Mouse (Mus musculus): ENCODE data around the gene Cfdp1. TPM values are rescaled to one million over a fixed set of nuclear protein-coding genes. Genes with fewer than 3 reads are reported as not detected.
A peak's percentile ranks its signal among the peaks of the same experiment; 100 is the strongest.

The Cfdp1 gene
- polyA plus RNA-seq, 1 experiment, result 78.9 TPM

- Histone ChIP-seq H3K4me3 (ENCODE audit: insufficient read depth, low read length) (peak overlapping the region; percentile 89; the same call in 1 of the 2 replicates), H3K27ac (ENCODE audit: insufficient read depth, low read length) (no peak overlapping the region), H3K4me1 (ENCODE audit: control insufficient read depth, insufficient read depth, low read length) (peaks cover 20% of the 10 kb centered on the region)
- TF ChIP-seq POLR2A (IDR thresholded peaks at IDR 0.05; ENCODE audit: extremely low read depth, insufficient read depth, low read length) (no peak), CTCF (IDR thresholded peaks at IDR 0.05; ENCODE audit: extremely low read depth, insufficient read depth, low read length) (no peak)
These were observed 112.5 kb downstream of the Cfdp1 start for GRCm38 (mm10) chr8:111741556-111741955.

GRCm38 (mm10) chr8:111740994-111741393, 113.1 kb downstream of the Cfdp1 start:
- no peak for TF ChIP-seq CTCF (IDR thresholded peaks at IDR 0.05; ENCODE audit: extremely low read depth, insufficient read depth, low read length)
- TF ChIP-seq POLR2A (IDR thresholded peaks at IDR 0.05; ENCODE audit: extremely low read depth, insufficient read depth, low read length), result no peak
- Histone ChIP-seq H3K4me3 (ENCODE audit: insufficient read depth, low read length) (no peak overlapping the region; the same call in 1 of the 2 replicates), H3K4me1 (ENCODE audit: control insufficient read depth, insufficient read depth, low read length) (peaks cover 24% of the 10 kb centered on the region), H3K27ac (ENCODE audit: insufficient read depth, low read length) (no peak overlapping the region)

DNA sequence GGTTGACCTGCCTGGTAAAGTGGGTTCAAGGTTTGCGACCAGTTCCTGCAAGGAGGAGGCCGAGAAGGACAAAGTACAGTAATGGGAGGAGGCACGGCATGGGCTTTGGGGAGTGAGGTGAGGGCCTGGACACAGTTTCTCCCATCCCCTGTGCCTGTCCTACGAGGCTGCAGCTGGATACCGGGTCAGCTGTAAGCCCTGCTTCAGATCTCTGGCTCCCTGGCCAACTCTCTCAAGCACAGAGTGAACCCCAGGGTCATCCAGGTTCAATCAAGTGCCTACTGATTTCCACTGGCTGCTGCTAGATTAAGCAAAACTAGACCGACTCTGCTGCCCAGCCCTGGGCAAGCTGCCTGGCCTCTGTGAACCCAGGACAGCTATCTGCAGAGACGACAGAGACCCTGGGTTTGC, 113.8 kb downstream of the Cfdp1 start:
- Histone ChIP-seq H3K27ac (ENCODE audit: insufficient read depth, low read length) (no peak overlapping the region), H3K4me1 (ENCODE audit: control insufficient read depth, insufficient read depth, low read length) (peaks cover 29% of the 10 kb centered on the region), H3K4me3 (ENCODE audit: insufficient read depth, low read length) (no peak overlapping the region)
- TF ChIP-seq CTCF (IDR thresholded peaks at IDR 0.05; ENCODE audit: extremely low read depth, insufficient read depth, low read length) (no peak), POLR2A (IDR thresholded peaks at IDR 0.05; ENCODE audit: extremely low read depth, insufficient read depth, low read length) (no peak)

GRCm38 (mm10) chr8:111739604-111740003, 114.5 kb downstream of the Cfdp1 start:
- Histone ChIP-seq H3K4me3 (ENCODE audit: insufficient read depth, low read length) (no peak overlapping the region), H3K4me1 (ENCODE audit: control insufficient read depth, insufficient read depth, low read length) (peaks cover 28% of the 10 kb centered on the region), H3K27ac (ENCODE audit: insufficient read depth, low read length) (no peak overlapping the region)
- no peak for TF ChIP-seq CTCF (IDR thresholded peaks at IDR 0.05; ENCODE audit: extremely low read depth, insufficient read depth, low read length)
- no peak for TF ChIP-seq POLR2A (IDR thresholded peaks at IDR 0.05; ENCODE audit: extremely low read depth, insufficient read depth, low read length)

DNA sequence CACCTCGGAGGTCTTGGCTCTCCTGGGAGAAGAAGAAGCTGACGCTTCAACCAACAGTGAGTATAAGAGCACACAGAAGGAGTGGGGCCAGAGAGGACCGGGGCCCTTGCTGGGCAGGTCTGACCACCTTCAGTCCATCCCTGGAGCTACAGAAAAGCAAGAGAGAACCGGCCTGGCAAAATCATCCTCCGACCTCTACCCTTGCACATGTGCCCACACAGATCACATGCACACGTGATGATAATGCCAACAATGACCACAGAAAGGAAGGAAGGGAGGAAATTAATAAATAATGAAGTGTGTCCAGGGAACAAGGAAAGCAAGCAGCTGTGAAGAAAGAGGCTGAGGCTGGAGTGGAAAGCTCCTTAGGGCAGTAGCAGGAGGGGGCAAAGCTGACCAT, 115.2 kb downstream of the Cfdp1 start:
- H3K4me3 ChIP-seq (ENCODE audit: insufficient read depth, low read length), result no peak overlapping the region
- no peak overlapping the region for H3K27ac ChIP-seq (ENCODE audit: insufficient read depth, low read length)
- TF ChIP-seq CTCF (IDR thresholded peaks at IDR 0.05; ENCODE audit: extremely low read depth, insufficient read depth, low read length) (no peak), POLR2A (IDR thresholded peaks at IDR 0.05; ENCODE audit: extremely low read depth, insufficient read depth, low read length) (no peak)
- H3K4me1 ChIP-seq (ENCODE audit: control insufficient read depth, insufficient read depth, low read length), result peaks cover 28% of the 10 kb centered on the region

DNA sequence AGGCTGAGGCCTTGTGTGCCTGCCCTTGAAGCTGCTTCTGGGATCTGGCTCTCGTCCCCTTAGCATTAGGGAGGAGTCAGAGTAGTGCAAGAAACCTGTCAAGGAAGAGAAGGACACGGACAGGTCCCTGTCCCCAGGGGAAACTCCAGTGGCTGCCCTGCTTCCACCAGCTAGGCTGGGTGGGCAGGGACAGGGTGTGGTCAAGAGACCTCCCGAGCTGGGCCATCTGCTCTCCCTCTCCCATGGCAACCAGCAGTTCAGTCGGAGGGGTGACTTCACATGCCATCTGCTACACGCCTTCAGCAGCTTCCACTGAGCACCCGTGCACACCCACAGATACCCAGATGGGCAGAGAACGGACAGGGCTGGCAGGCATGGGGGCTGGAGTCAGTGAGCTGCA, 117.8 kb downstream of the Cfdp1 start:
- Histone ChIP-seq H3K4me1 (ENCODE audit: control insufficient read depth, insufficient read depth, low read length) (peaks cover 32% of the 10 kb centered on the region), H3K27ac (ENCODE audit: insufficient read depth, low read length) (peak overlapping the region; percentile 53), H3K4me3 (ENCODE audit: insufficient read depth, low read length) (no peak overlapping the region)
- TF ChIP-seq CTCF (IDR thresholded peaks at IDR 0.05; ENCODE audit: extremely low read depth, insufficient read depth, low read length) (no peak), POLR2A (IDR thresholded peaks at IDR 0.05; ENCODE audit: extremely low read depth, insufficient read depth, low read length) (no peak)

DNA sequence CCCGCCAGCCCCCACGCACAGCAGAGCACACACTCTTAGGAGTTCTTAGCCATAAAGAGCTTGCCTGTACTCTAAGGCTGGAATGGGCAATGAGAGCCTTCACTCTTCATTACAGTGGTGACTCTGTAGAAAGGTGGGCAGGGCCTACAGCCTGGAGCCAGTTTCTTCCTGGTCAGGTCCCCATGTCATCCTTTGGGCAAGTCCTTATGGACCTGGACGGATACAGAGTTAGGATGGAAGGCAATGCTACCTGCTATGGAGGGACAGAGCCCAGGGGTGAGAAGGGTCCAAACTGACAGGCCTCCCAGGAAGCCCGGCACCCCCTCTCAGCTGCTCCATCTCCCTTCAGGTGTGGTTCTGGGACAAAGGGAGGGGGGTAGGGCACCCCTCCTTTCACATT, 118.3 kb downstream of the Cfdp1 start:
- H3K4me1 ChIP-seq (ENCODE audit: control insufficient read depth, insufficient read depth, low read length), result peaks cover 34% of the 10 kb centered on the region
- H3K4me3 ChIP-seq (ENCODE audit: insufficient read depth, low read length), result no peak overlapping the region
- peak overlapping the region; percentile 53 for H3K27ac ChIP-seq (ENCODE audit: insufficient read depth, low read length)
- TF ChIP-seq POLR2A (IDR thresholded peaks at IDR 0.05; ENCODE audit: extremely low read depth, insufficient read depth, low read length), result no peak
- no peak for TF ChIP-seq CTCF (IDR thresholded peaks at IDR 0.05; ENCODE audit: extremely low read depth, insufficient read depth, low read length)

- TF ChIP-seq POLR2A (IDR thresholded peaks at IDR 0.05; ENCODE audit: extremely low read depth, insufficient read depth, low read length) (no peak), CTCF (IDR thresholded peaks at IDR 0.05; ENCODE audit: extremely low read depth, insufficient read depth, low read length) (0 out of 2 replicates have a peak, but pooled peaks have one; percentile 3)
- peaks cover 32% of the 10 kb centered on the region for H3K4me1 ChIP-seq (ENCODE audit: control insufficient read depth, insufficient read depth, low read length)
- H3K27ac ChIP-seq (ENCODE audit: insufficient read depth, low read length), result peak overlapping the region; percentile 53
- H3K4me3 ChIP-seq (ENCODE audit: insufficient read depth, low read length), result no peak overlapping the region
These were observed 118.7 kb downstream of the Cfdp1 start for GRCm38 (mm10) chr8:111735335-111735761.

DNA sequence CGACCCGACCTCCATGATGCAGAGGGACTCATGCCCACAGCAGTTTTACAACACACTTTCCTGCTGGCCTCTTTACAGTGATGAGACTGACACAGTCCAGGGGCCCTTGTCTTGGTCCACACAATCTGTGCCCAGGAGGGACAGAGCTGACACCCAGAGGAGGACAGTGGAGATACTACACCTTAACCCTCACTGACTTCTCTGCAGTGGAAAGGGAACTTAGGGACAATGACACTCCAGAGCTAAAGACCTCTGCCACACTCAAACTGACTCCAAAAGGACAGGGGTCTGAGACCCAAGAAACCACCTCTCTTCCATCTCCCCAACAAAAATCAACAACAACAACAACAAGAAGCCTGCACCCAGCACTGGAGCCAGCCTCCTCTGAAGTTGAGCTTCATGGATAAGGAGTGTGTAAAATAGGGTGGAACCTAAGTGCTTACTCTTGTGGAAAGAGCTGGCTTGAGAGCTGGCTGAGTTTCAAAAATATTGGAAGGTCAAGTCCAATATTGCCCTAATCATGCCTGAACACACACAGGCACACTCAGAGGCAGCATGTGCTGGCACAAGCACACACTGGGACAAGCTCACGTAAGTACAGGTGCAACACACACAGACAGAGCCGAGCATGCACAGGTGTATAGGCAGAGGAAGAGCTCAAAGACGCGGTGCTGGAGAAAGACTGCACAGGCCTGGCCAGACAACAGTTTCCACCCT, 119.7 kb downstream of the Cfdp1 start:
- no peak overlapping the region for H3K4me3 ChIP-seq (ENCODE audit: insufficient read depth, low read length)
- H3K4me1 ChIP-seq (ENCODE audit: control insufficient read depth, insufficient read depth, low read length), result peaks cover 32% of the 10 kb centered on the region
- no peak for TF ChIP-seq CTCF (IDR thresholded peaks at IDR 0.05; ENCODE audit: extremely low read depth, insufficient read depth, low read length)
- no peak for TF ChIP-seq POLR2A (IDR thresholded peaks at IDR 0.05; ENCODE audit: extremely low read depth, insufficient read depth, low read length)
- H3K27ac ChIP-seq (ENCODE audit: insufficient read depth, low read length), result no peak overlapping the region

DNA sequence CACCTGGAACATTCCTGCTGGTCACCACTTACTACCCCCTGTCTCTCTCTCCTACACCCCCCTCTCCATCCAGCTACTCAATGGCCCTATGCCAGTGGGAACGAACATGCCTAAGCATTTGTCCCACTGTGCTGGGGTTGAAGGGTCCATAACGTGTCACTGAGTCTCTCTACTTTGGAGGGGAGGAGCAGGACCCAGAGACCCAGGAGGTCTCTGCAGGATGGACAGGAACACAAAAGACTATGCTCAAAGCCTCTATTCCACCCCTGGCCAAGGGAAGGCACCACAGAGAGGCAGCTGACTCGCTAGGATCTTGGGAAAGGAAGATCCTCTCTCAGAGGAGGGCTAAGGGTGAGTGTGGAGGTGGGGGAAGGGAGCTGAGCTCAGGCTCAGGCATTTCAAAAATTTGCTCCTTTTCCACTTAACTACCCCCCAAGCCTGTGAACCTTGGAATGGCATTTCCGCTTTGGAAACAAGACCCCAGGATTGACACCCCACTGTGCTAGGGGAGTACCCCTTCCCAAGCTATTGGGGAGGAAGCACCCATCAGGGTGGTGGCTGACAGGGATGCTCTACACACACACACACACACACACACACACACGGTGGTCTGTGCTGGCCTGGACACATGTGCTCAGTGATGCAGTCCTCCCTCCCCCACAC, 120.4 kb downstream of the Cfdp1 start:
- Histone ChIP-seq H3K27ac (ENCODE audit: insufficient read depth, low read length) (no peak overlapping the region), H3K4me3 (ENCODE audit: insufficient read depth, low read length) (no peak overlapping the region), H3K4me1 (ENCODE audit: control insufficient read depth, insufficient read depth, low read length) (peaks cover 32% of the 10 kb centered on the region)
- no peak for TF ChIP-seq CTCF (IDR thresholded peaks at IDR 0.05; ENCODE audit: extremely low read depth, insufficient read depth, low read length)
- no peak for TF ChIP-seq POLR2A (IDR thresholded peaks at IDR 0.05; ENCODE audit: extremely low read depth, insufficient read depth, low read length)

Data from cortical plate, adult 2 months (tissue).